Mouse (Mus musculus) embryo, embryonic 10.5 days (tissue): ENCODE results near the gene Nol6.

Experiments
- DNase-seq: peaks from one replicate; pipeline ENCODE4 v3.0.0-alpha.2; 2015; ENCODE audit warnings: low spot score

Gene Nol6

GRCm38 (mm10) chr4:41118706-41119292, 5.5 kb downstream of the Nol6 start:
- DNase-seq = peak; percentile 79

DNA sequence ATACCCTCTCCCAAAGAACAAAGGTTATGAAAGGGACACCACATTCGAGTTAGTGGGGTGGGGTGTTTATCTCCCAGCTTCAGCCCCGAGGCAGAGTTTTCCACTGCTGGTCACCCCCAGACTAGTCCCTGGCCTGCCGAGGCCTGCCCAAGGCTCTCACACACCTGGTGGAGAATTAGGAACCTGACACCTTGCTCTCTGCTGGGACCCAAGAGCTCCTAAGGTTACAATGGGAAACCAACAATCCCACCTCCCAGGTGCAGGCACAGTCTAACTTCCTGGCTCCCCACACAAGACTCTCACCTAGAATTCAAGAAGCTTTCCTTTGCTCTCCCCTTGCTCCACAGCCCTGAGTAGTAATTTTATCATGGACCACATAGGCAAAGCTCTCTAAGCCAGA, 7.4 kb downstream of the Nol6 start:
- DNase-seq = no peak

DNA sequence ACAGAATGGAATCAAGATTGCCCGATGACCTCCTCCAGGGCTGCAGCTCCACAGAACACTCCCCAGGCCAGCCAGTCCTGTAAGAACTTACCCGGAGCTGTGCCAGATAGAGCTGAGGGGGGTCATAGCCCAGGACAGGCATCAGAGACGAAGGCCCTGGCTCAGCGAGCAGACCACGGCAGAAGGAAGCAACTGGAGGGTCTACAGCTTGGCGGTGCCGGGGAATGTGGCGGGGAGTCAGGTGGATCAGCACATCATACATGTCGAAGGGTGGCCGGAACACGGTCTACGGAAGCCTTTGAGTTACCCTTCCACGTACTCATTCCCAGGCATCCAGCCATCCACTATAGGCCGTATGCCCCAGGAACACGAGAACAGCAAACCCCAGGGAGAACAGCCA, 8.5 kb downstream of the Nol6 start:
- DNase-seq = no peak

DNA sequence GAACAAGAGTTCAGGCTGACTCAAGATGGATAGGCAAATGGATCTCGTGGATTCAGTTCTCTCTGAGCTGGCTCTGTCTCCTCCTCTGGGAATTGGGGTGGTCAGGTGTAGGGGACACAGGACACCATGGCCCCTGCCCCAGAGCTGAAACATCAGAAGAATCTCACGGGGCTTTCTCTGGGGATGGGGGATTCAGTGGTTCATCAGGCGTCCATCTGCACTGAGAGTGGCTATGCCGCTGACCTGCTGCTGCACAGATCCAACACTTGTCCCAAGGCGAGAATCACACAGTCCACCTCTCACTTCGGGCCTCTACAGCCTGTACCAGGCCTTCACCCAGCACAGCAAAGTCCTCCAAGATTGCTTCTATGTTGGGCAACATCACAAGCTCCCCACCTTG, 9.2 kb downstream of the Nol6 start:
- no peak for DNase-seq

- no peak for DNase-seq
These were observed 9.7 kb downstream of the Nol6 start for GRCm38 (mm10) chr4:41114358-41115070.

- no peak for DNase-seq
These were observed 15.4 kb downstream of the Nol6 start for GRCm38 (mm10) chr4:41108717-41109425.

- DNase-seq = no peak
These were observed 16.8 kb downstream of the Nol6 start for GRCm38 (mm10) chr4:41107440-41107839.

GRCm38 (mm10) chr4:41102901-41103300, 21.4 kb downstream of the Nol6 start:
- no peak for DNase-seq

DNA sequence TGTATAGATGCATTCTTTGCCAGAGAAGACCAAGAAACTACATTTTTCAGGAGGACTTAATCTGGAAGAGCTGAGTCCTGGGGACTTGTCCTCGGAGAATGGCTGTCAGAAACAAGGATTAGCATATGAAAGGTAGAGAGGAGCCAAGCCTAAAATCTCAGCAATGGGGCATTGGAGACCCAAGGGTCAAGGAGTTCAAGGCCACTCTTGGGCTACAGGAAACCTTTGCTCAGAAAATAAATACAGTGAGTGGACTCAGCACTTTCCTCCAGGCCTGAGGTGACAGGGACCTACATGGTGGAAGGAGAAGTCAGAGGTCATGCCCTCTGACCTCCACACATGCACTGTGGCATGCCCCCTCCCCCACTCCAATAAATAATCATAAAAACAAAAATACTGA, 23.3 kb downstream of the Nol6 start:
- no peak for DNase-seq

DNA sequence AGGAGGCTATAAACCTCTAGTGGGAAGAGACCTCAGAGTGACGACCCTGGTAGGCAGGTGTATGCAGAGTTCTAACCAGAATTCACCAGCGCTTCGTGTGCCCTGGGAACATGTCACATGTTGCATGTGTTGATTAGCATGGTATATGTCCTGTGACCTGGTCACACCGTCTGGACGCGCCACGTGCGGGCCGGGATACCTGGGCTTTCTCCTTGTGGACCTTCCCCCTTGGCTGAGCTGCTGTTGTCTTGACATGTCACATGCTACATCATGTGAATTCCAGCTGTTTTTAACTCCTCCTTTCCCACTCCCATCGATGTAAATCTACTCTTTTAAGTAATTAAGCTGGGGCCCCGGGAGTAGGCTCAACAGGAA, 25.7 kb downstream of the Nol6 start:
- peak; percentile 9 for DNase-seq

- peak; percentile 44 for DNase-seq
These were observed 26.2 kb downstream of the Nol6 start, which contains the start of gene Aqp3 for GRCm38 (mm10) chr4:41097871-41098576. TSS of gene Aqp3 (minus strand) at chr4:41098183.

- DNase-seq = no peak
These were observed 26.9 kb downstream of the Nol6 start for GRCm38 (mm10) chr4:41097381-41097780.

GRCm38 (mm10) chr4:41096794-41097193, 27.5 kb downstream of the Nol6 start:
- no peak for DNase-seq

- no peak for DNase-seq
These were observed 28.1 kb downstream of the Nol6 start for GRCm38 (mm10) chr4:41096169-41096568.

DNA sequence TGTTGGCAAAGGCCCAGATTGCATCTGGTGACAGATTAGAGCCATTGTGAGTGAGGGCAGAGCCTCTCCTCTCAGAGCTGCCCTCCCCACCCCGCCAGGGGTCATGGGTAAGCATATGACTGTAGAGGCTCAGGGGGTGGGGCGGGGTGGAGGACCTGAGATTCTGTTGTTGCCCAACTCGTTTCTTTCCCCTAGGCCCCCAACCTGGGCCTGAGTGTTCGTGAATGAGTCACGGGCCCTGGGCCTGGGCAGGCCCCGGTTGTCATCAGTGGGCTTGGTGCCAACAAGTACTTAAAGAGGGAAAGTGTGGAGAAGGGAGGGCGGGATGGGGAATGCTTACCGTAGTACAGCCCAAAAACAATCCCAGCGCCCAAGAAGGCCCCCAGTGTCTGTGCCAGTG, 29.9 kb downstream of the Nol6 start:
- no peak for DNase-seq

GRCm38 (mm10) chr4:41092958-41093357, 31.3 kb downstream of the Nol6 start:
- no peak for DNase-seq

- no peak for DNase-seq
These were observed 32.9 kb downstream of the Nol6 start for GRCm38 (mm10) chr4:41091391-41091790.

GRCm38 (mm10) chr4:41089705-41090104, 34.5 kb downstream of the Nol6 start:
- no peak for DNase-seq

GRCm38 (mm10) chr4:41089189-41089588, 35.1 kb downstream of the Nol6 start:
- no peak for DNase-seq

DNA sequence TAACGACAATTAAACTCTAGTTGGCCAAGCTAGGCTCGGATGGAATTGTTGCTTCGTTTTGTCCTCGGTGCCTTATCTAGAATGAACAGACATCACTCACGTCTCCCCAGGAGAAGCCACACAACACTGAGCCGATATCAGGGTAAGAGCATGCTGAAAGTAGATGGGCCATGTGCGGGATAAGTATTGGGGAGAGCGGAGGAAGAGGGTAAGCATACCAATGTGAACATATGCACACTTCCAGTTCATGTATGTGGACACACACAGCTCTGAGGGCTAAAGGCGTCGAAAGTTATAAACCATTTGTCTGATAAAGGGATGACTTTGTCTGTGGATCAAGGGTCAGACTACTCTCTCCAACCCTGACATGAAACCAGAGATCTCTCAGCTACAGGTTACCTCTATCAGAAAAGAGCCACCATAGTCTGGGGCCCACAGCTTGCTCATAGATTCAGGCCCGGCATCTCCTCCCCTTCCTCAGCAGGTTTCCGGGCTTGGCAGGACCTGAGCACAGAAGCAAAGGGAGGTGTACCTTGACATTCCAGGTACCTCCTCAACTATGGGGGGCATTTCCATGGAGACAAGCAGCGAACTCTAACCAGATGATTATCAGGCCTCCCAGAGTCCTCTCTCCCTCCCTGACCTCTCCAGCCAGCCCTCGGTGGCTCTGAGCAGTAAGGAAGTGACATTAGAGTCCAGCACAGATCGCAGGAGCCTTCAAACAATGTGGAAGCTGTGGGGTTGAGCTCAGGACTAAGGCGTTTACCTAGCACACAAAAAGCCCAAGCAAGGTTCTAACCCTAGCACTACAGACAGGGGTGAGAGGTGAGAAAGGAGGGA, 36.6 kb downstream of the Nol6 start:
- DNase-seq = no peak

DNA sequence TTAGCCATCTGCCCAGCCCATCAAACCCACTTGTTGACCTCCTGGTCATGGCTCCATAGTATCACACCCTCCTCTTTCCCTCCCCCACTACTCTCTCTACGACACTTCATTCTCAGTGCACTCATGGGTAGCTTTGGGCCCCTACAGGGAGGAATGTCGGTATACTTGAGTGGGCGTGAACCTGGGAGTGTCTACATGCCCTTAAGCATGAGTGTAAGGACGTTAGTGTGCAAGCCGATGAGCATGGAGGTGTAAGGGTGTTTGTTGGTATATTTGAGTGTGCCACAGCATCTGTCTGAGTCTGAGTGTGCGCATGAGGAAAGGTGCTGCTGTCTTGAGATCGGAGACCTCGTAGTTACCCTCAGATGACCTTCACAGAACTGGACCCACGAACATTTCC, 37.3 kb downstream of the Nol6 start:
- no peak for DNase-seq

GRCm38 (mm10) chr4:41084819-41085218, 39.4 kb downstream of the Nol6 start:
- no peak for DNase-seq
